Mouse (Mus musculus): ENCODE data around the gene Tmem239. TPM values are rescaled to one million over a fixed set of nuclear protein-coding genes. Genes with fewer than 3 reads are reported as not detected.
"Not testable (repeated sequence)": the region's sequence is repeated elsewhere in the genome, so short reads cannot be mapped to it uniquely, and the experiment has no call there.

The Tmem239 gene
- polyA plus RNA-seq (2015; fragmentation: Nextera tagmentation; extraction: Ambion mirVana): not detected in 2 replicates

DNA sequence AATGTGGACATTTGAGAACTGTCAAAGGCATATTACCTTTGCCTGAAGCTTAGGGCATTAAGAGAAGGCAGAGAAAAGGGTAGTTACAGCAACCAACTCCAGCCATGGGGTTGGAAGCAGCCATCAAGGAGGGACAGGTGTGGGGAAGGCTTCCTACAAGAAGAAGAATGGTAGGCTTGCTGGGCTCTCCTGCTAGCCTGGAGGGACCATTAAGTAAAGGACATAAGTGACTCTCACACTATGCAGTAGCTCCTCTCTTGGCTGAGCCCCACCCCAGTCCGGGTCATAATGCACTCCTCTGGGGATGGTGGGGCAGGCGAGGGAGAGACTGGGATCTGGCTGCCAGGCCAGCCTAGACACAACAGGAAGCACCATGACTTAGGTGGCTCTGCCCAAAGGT is at the start of gene Tmem239:
TSS of gene Tmem239 (plus strand) at position 301 of the 400 bp plus-strand sequence.
- no peak for ATAC-seq (ENCODE audit: insufficient number of reproducible peaks, low FRiP score, low TSS enrichment, low read depth)
- no peak within 1 kb of the TSS for H3K4me3 ChIP-seq (replicated peaks)
- H3K36me3 ChIP-seq: no peaks in the 10 kb centered on the region
- no peak within 1 kb of the TSS for H3K4me2 ChIP-seq (replicated peaks)
- peaks cover 9% of the 10 kb centered on the region for H3K4me1 ChIP-seq
- no peak within 1 kb of the TSS for H3K9ac ChIP-seq
- no peaks in the 10 kb centered on the region for H3K9me3 ChIP-seq (replicated peaks)
- H3K27ac ChIP-seq (replicated peaks): no peak within 1 kb of the TSS
- WGBS: 88% methylated on average over 2 of the region's 2 CpGs
- no peaks in the 10 kb centered on the region; the same call in 1 of the 2 replicates for H3K27me3 ChIP-seq

DNA sequence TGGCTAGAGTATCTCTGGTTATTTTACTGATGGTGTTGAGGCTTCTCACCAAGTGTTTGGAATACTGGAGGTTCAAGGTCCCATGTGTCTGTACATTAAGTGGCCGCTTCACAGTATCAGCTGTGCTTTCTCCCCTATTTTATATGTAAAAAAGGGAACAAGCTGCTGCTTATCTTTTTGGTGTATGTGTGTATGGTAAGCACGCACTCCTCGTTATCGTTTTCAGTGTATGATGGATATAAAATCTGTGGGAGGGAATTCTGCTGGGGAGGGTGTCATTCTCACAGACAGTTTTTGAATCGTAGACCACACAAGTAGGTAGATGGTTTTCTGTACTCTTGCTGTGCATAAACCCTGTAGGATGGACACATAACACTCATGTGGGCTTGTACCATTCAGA is 48.7 kb upstream of the Tmem239 start:
- H3K4me3 ChIP-seq (replicated peaks): no peak overlapping the region
- ATAC-seq (ENCODE audit: insufficient number of reproducible peaks, low FRiP score, low TSS enrichment, low read depth): no peak
- peaks cover 50% of the 10 kb centered on the region for H3K27me3 ChIP-seq
- no peak overlapping the region for H3K27ac ChIP-seq (replicated peaks)
- no peaks in the 10 kb centered on the region for H3K36me3 ChIP-seq
- H3K4me2 ChIP-seq (replicated peaks): no peak overlapping the region
- no peak overlapping the region for H3K9ac ChIP-seq
- H3K4me1 ChIP-seq: peaks cover 8% of the 10 kb centered on the region; the same call in 1 of the 2 replicates
- WGBS: 91% methylated on average over 5 of the region's 5 CpGs
- no peaks in the 10 kb centered on the region for H3K9me3 ChIP-seq (replicated peaks)

DNA sequence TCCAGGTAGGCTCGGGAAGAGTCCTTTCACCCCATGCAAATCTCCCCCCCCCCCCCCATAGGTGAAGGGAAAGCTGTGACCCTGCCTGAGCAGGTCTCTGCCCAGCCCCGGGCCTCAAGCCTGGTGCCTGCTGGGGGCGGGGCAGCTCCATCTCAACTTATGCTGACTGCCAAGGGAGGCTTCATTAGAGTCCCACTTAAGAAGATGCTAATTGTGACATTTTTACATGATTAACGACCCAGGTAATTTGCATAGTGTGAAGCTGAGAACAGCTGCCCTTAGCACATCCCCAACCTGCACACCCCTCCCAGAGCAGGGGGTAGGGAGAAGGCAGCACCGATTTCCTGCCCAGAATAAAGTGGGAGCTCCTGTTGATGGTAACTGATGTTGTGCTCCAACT is 47.4 kb upstream of the Tmem239 start:
- H3K4me1 ChIP-seq: peaks cover 10% of the 10 kb centered on the region; the same call in 1 of the 2 replicates
- peaks cover 63% of the 10 kb centered on the region for H3K27me3 ChIP-seq
- H3K9ac ChIP-seq: no peak overlapping the region
- no peak overlapping the region for H3K4me2 ChIP-seq (replicated peaks)
- no peak overlapping the region for H3K4me3 ChIP-seq (replicated peaks)
- WGBS: 25% methylated on average over 5 of the region's 5 CpGs
- H3K9me3 ChIP-seq (replicated peaks): no peaks in the 10 kb centered on the region
- H3K27ac ChIP-seq (replicated peaks): no peak overlapping the region
- ATAC-seq (ENCODE audit: insufficient number of reproducible peaks, low FRiP score, low TSS enrichment, low read depth): no peak
- H3K36me3 ChIP-seq: no peaks in the 10 kb centered on the region

DNA sequence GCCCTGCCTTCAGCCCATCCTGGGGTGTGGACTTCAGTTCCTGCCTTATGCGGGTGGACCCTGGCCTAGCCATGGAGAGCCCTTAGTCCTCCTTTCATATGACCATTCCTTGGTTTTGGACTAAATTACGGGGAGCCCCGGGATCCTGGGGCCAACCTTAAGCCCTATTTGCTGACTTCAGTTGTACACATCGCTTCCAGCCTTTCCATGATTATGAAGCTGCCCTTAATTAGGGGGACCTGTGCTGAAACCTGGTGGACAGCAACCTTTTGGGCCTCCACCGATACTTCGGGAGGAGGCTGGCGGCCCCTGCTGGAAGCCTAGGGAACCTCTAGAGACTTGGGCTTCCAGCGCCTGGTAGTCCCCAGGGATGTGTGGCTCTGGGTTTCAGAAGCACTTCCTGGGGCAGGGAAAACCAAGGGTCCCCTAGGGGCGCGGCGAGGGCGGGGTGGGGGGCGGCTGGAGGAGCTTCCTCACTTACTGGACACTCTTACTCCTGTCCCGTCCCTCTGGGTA is 43.7 kb upstream of the Tmem239 start:
- no peak for ATAC-seq (ENCODE audit: insufficient number of reproducible peaks, low FRiP score, low TSS enrichment, low read depth)
- Histone ChIP-seq H3K4me1 (peaks cover 14% of the 10 kb centered on the region), H3K9me3 (replicated peaks) (no peaks in the 10 kb centered on the region), H3K27ac (replicated peaks) (no peak overlapping the region), H3K4me2 (replicated peaks) (no peak overlapping the region), H3K9ac (no peak overlapping the region), H3K4me3 (replicated peaks) (no peak overlapping the region), H3K27me3 (peaks cover 75% of the 10 kb centered on the region), H3K36me3 (no peaks in the 10 kb centered on the region)
- 6% methylated on average over 14 of the region's 14 CpGs for WGBS

DNA sequence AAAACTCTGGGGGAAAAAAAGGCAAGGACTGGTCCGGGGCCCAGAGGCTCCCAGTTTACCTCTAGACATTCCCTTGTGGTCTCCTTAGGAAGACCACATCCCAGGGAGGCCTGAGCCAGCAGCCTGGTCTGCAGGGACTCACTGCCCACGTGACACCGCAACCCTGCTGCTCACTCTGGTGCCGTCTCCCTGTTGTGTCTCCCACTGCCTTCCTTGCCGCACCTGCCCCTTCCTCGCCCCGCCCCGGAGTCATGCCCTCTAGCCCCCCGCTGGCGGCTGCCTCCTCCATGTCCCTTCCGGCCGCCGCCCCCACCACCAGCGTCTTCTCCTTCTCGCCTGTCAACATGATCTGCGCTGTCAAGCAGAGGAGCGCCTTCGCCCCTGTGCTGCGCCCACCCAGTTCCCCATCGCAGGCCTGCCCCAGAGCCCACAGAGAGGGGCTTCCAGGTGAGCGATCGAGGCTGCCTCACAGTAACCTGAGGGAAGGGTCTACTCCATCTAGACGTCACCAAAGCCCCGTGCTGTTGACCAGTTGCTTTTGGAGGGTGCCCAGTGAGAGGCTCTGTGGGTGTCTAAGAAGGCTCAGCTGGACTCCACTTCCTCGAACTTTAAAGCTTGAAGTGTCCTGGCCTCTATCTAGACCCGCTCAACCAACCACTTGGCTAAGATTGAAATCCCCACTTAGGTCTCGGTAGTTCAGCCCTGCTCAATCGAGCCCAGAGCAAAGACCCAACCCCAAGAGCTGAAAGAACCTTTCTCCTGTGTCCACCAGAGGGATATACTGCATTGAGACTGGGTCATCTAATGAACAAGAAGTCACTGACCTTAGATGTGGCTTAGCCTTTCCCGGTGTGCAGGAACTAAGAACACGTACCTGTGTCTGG is 40.8 kb upstream of the Tmem239 start:
- peaks cover 14% of the 10 kb centered on the region for H3K4me1 ChIP-seq
- no peak overlapping the region for H3K9ac ChIP-seq
- H3K4me3 ChIP-seq (replicated peaks): peak overlapping the region; percentile 23
- ATAC-seq (ENCODE audit: insufficient number of reproducible peaks, low FRiP score, low TSS enrichment, low read depth): peak; percentile 30
- no peaks in the 10 kb centered on the region for H3K36me3 ChIP-seq
- WGBS: 9% methylated on average over 29 of the region's 30 CpGs
- peak overlapping the region; percentile 39 for H3K4me2 ChIP-seq (replicated peaks)
- H3K9me3 ChIP-seq (replicated peaks): no peaks in the 10 kb centered on the region
- no peak overlapping the region for H3K27ac ChIP-seq (replicated peaks)
- peaks cover 48% of the 10 kb centered on the region for H3K27me3 ChIP-seq

DNA sequence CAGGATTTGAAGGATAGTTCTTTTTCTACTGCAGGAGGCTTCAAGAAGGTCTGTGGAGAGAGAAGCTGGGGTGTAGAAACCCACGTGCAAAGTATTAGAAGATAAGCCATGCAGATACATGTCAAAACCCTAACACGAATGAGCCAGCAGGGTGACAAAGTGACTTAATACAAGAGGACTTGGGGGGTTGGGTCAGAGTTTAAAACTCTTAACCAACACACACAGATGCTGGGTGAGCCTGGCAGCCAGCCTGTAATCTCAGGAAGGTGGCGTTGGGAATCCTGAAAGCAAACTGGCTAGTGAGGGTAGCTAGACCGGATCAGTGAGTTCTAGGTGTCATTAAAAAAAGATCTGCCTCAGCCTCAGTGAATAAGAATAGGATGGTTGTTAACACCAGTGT is 38.9 kb upstream of the Tmem239 start:
- H3K4me3 ChIP-seq (replicated peaks): no peak overlapping the region
- no peak for ATAC-seq (ENCODE audit: insufficient number of reproducible peaks, low FRiP score, low TSS enrichment, low read depth)
- no peak overlapping the region for H3K9ac ChIP-seq
- H3K27ac ChIP-seq (replicated peaks): no peak overlapping the region
- no peak overlapping the region for H3K4me2 ChIP-seq (replicated peaks)
- 51% methylated on average over 4 of the region's 4 CpGs for WGBS
- H3K36me3 ChIP-seq: no peaks in the 10 kb centered on the region
- no peaks in the 10 kb centered on the region for H3K9me3 ChIP-seq (replicated peaks)
- H3K4me1 ChIP-seq: peaks cover 7% of the 10 kb centered on the region
- H3K27me3 ChIP-seq: peaks cover 30% of the 10 kb centered on the region

DNA sequence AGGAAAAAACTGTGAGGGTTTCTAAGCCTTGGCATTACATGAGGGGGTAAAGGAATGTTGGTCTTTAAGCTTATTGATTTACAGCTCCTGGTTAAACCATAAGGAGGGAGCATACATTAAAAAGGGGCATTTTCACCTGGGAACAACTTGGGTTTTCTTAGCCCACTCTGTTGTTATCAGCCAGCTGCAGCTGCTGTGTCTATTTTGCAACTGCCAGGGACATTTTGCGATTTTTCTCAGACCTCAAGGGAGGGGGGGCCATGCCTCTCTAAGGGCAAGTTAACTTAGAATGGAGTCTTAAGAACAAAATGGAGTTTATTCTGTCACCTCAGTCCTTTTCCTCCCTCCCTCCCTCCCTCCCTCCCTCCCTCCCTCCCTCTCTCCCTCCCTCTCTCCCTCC is 33.3 kb upstream of the Tmem239 start:
- H3K9ac ChIP-seq; H3K36me3 ChIP-seq; H3K4me3 ChIP-seq (replicated peaks); H3K4me1 ChIP-seq; H3K27me3 ChIP-seq; H3K4me2 ChIP-seq (replicated peaks); H3K27ac ChIP-seq (replicated peaks); ATAC-seq (ENCODE audit: insufficient number of reproducible peaks, low FRiP score, low TSS enrichment, low read depth); H3K9me3 ChIP-seq (replicated peaks): not testable (repeated sequence)
- 45% methylated on average over 1 of the region's 1 CpGs for WGBS

DNA sequence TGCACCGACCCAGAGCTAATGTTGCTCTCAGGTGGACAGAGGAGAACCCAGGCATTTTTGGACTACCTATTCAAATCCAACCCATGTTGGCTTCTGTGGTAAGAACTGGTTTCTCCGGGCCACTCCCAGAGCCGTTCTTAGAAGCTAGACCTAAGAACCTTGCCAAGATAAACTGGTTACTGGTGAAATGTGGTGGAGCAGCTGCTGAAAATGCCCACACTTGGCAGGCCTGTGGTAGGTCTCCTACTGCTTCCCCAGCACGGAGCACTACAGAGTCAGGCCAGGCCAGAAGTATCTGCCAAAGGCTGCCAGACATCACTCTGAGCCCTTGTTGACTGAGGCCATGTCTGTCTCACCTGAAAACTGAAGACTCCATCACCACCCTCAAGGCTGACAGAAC is 31.3 kb upstream of the Tmem239 start:
- 0 out of 2 replicates have a peak, but pooled peaks have one; percentile 39 for ATAC-seq (ENCODE audit: insufficient number of reproducible peaks, low FRiP score, low TSS enrichment, low read depth)
- Histone ChIP-seq H3K4me3 (replicated peaks) (no peak overlapping the region), H3K9ac (no peak overlapping the region), H3K36me3 (no peaks in the 10 kb centered on the region), H3K27me3 (no peaks in the 10 kb centered on the region), H3K9me3 (replicated peaks) (no peaks in the 10 kb centered on the region), H3K4me1 (no peaks in the 10 kb centered on the region), H3K27ac (replicated peaks) (no peak overlapping the region), H3K4me2 (replicated peaks) (no peak overlapping the region)
- WGBS: 57% methylated on average over 4 of the region's 4 CpGs

DNA sequence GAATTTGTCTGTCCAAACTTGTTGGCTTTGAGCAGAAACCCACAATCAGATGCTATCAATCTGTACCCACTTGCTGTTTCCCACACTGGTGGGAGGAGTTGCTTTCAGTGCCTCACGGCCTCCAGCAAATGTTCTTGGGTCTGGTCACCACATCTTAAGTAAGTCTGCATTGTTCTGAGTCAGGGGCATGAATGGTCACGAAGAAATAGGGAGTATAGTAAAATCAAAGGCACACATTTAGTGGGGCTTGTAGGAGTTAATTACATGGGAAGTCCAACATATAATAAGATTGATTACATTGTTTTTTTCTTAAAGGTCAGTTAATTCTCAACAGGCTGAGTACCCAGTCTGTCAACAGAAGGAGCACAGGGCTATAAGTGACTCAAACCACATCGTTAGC is 23.1 kb upstream of the Tmem239 start:
- no peaks in the 10 kb centered on the region for H3K27me3 ChIP-seq
- no peak overlapping the region for H3K27ac ChIP-seq (replicated peaks)
- ATAC-seq (ENCODE audit: insufficient number of reproducible peaks, low FRiP score, low TSS enrichment, low read depth): no peak
- no peak overlapping the region for H3K4me2 ChIP-seq (replicated peaks)
- H3K9me3 ChIP-seq (replicated peaks): no peaks in the 10 kb centered on the region
- H3K4me1 ChIP-seq: no peaks in the 10 kb centered on the region
- H3K9ac ChIP-seq: no peak overlapping the region
- H3K36me3 ChIP-seq: no peaks in the 10 kb centered on the region
- whole genome bisulfite sequencing: 35% methylated on average over 3 of the region's 3 CpGs
- no peak overlapping the region for H3K4me3 ChIP-seq (replicated peaks)

DNA sequence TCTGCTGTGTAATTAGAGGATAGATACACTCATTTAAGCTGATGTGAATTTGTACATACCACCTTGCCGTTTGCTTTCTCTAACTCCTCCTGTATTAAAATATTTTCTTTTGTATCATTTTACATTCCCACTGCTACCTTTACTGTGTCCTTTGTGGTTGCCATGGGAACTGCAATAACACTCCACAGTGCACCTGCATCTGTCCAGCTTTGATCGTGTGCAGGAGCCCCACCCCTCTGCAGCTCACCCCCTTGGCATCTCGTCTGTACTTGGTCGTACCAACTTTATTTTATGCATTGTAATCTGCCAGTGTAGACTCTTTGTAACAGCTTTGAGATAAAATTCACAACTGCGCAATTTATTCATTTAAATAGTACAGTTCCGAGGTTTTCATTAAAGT is 22.4 kb upstream of the Tmem239 start:
- Histone ChIP-seq H3K36me3 (no peaks in the 10 kb centered on the region), H3K9ac (no peak overlapping the region), H3K4me1 (no peaks in the 10 kb centered on the region), H3K27ac (replicated peaks) (no peak overlapping the region), H3K9me3 (replicated peaks) (no peaks in the 10 kb centered on the region), H3K27me3 (no peaks in the 10 kb centered on the region), H3K4me2 (replicated peaks) (no peak overlapping the region), H3K4me3 (replicated peaks) (no peak overlapping the region)
- 61% methylated on average over 6 of the region's 6 CpGs for WGBS
- ATAC-seq (ENCODE audit: insufficient number of reproducible peaks, low FRiP score, low TSS enrichment, low read depth): no peak

DNA sequence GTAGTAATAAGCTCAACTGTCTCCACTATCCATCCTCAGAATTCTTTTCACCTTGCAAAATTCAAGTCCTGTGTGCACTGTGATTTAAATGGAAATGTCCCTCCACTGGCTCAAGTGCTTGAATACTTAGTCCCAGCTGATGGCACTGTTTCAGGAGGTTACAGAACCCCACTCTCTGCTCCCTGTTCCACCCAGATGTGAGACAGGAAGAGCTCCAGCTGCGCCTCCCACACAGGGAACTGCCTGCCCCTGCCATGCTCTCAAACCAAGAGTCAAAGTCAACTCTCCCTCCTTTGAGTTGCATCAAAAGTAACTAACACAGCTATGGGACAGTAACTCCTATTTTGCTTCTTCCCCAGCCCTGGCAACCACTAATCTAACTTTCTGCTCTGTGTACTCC is 20.1 kb upstream of the Tmem239 start:
- Histone ChIP-seq H3K4me3 (replicated peaks) (no peak overlapping the region), H3K9me3 (replicated peaks) (no peaks in the 10 kb centered on the region), H3K36me3 (no peaks in the 10 kb centered on the region; the same call in 1 of the 2 replicates), H3K9ac (no peak overlapping the region), H3K4me1 (no peaks in the 10 kb centered on the region), H3K27me3 (no peaks in the 10 kb centered on the region), H3K27ac (replicated peaks) (no peak overlapping the region), H3K4me2 (replicated peaks) (no peak overlapping the region)
- WGBS: 68% methylated on average over 1 of the region's 1 CpGs
- ATAC-seq (ENCODE audit: insufficient number of reproducible peaks, low FRiP score, low TSS enrichment, low read depth): no peak

Data from embryonic facial prominence, embryonic 15.5 days (tissue).